Mouse (Mus musculus): ENCODE results near the gene Lsamp.
A peak's percentile ranks its signal among the peaks of the same experiment; 100 is the strongest.

Gene Lsamp

GRCm38 (mm10) chr16:40290132-40290531 is 306.0 kb downstream of the Lsamp start:
- DNase-seq = no peak

- DNase-seq = no peak
Observed at GRCm38 (mm10) chr16:40294296-40294882, 310.2 kb downstream of the Lsamp start.

GRCm38 (mm10) chr16:40295240-40295639 is 311.1 kb downstream of the Lsamp start:
- no peak for DNase-seq

- no peak for DNase-seq
Observed at GRCm38 (mm10) chr16:40307666-40308065, 323.5 kb downstream of the Lsamp start.

- DNase-seq = peak in 1 of 2 experiments; percentile 8
Observed at GRCm38 (mm10) chr16:40316199-40316598, 332.0 kb downstream of the Lsamp start.

- peak; percentile 16 to 18 for DNase-seq
Observed at GRCm38 (mm10) chr16:40324811-40325210, 340.6 kb downstream of the Lsamp start.

- DNase-seq = no peak
Observed at GRCm38 (mm10) chr16:40328249-40328820, 344.2 kb downstream of the Lsamp start.

GRCm38 (mm10) chr16:40369677-40370076 is 385.5 kb downstream of the Lsamp start:
- no peak for DNase-seq

GRCm38 (mm10) chr16:40371291-40371690 is 387.1 kb downstream of the Lsamp start:
- DNase-seq = no peak

- no peak for DNase-seq
Observed at GRCm38 (mm10) chr16:40375314-40375713, 391.2 kb downstream of the Lsamp start.

GRCm38 (mm10) chr16:40377129-40377799 is 393.1 kb downstream of the Lsamp start:
- no peak for DNase-seq

- DNase-seq = no peak
Observed at GRCm38 (mm10) chr16:40392106-40392505, 407.9 kb downstream of the Lsamp start.

- DNase-seq = no peak
Observed at GRCm38 (mm10) chr16:40399531-40399930, 415.4 kb downstream of the Lsamp start.

- DNase-seq = peak in 1 of 2 experiments; percentile 1
Observed at GRCm38 (mm10) chr16:40434280-40434679, 450.1 kb downstream of the Lsamp start.

GRCm38 (mm10) chr16:40436415-40436814 is 452.3 kb downstream of the Lsamp start:
- no peak for DNase-seq

GRCm38 (mm10) chr16:40437879-40438278 is 453.7 kb downstream of the Lsamp start:
- no peak for DNase-seq

- no peak for DNase-seq
Observed at GRCm38 (mm10) chr16:40438876-40439275, 454.7 kb downstream of the Lsamp start.

- DNase-seq = no peak
Observed at GRCm38 (mm10) chr16:40446587-40446986, 462.4 kb downstream of the Lsamp start.

GRCm38 (mm10) chr16:40463411-40464058 is 479.4 kb downstream of the Lsamp start:
- no peak for DNase-seq

GRCm38 (mm10) chr16:40466596-40466995 is 482.4 kb downstream of the Lsamp start:
- DNase-seq = peak; percentile 35 to 43

GRCm38 (mm10) chr16:40470946-40471345 is 486.8 kb downstream of the Lsamp start:
- DNase-seq = no peak

GRCm38 (mm10) chr16:40471967-40472366 is 487.8 kb downstream of the Lsamp start:
- no peak for DNase-seq

GRCm38 (mm10) chr16:40491606-40492005 is 507.4 kb downstream of the Lsamp start:
- no peak for DNase-seq

Data from cerebellum, postnatal 36 days (tissue).